Mouse (Mus musculus): ENCODE measurements around the gene Nudt16l1. TPM values are rescaled to one million over a fixed set of nuclear protein-coding genes. Genes with fewer than 3 reads are reported as not detected.

The Nudt16l1 gene
- polyA plus RNA-seq, 1 experiment from 2014 or later, result 77.7 TPM

GRCm38 (mm10) chr16:4920556-4920955, 18.0 kb upstream of the Nudt16l1 start:
- H3K4me1 ChIP-seq (replicated peaks; ENCODE audit: control insufficient read depth, insufficient read depth, low read length), result no peaks in the 10 kb centered on the region
- peaks cover 73% of the 10 kb centered on the region for H3K36me3 ChIP-seq (ENCODE audit: control insufficient read depth, insufficient read depth)
- H3K4me3 ChIP-seq (ENCODE audit: low read depth, low read length), result no peak overlapping the region
- no peak for ATAC-seq
- no peaks in the 10 kb centered on the region for H3K27me3 ChIP-seq (replicated peaks; ENCODE audit: control insufficient read depth, insufficient read depth, low read length)
- no peak overlapping the region for H3K4me2 ChIP-seq (replicated peaks; ENCODE audit: low read depth)
- 71% methylated on average over 4 of the region's 4 CpGs for WGBS
- no peak overlapping the region for H3K27ac ChIP-seq (ENCODE audit: low read depth, low read length)
- no peak for TF ChIP-seq CTCF (IDR thresholded peaks at IDR 0.05; ENCODE audit: low read depth)
- H3K9me3 ChIP-seq (ENCODE audit: control insufficient read depth), result no peaks in the 10 kb centered on the region
- no peak overlapping the region for H3K9ac ChIP-seq (ENCODE audit: low read depth, low read length)

- Histone ChIP-seq H3K4me3 (ENCODE audit: low read depth, low read length) (no peak overlapping the region), H3K27me3 (replicated peaks; ENCODE audit: control insufficient read depth, insufficient read depth, low read length) (no peaks in the 10 kb centered on the region), H3K4me2 (replicated peaks; ENCODE audit: low read depth) (no peak overlapping the region), H3K4me1 (replicated peaks; ENCODE audit: control insufficient read depth, insufficient read depth, low read length) (no peaks in the 10 kb centered on the region), H3K36me3 (ENCODE audit: control insufficient read depth, insufficient read depth) (peaks cover 79% of the 10 kb centered on the region), H3K27ac (ENCODE audit: low read depth, low read length) (no peak overlapping the region), H3K9ac (ENCODE audit: low read depth, low read length) (no peak overlapping the region), H3K9me3 (ENCODE audit: control insufficient read depth) (no peaks in the 10 kb centered on the region)
- TF ChIP-seq CTCF (IDR thresholded peaks at IDR 0.05; ENCODE audit: low read depth), result no peak
- ATAC-seq, result no peak
- 95% methylated on average over 6 of the region's 6 CpGs for WGBS
Measured at GRCm38 (mm10) chr16:4922481-4922880, 16.1 kb upstream of the Nudt16l1 start.

DNA sequence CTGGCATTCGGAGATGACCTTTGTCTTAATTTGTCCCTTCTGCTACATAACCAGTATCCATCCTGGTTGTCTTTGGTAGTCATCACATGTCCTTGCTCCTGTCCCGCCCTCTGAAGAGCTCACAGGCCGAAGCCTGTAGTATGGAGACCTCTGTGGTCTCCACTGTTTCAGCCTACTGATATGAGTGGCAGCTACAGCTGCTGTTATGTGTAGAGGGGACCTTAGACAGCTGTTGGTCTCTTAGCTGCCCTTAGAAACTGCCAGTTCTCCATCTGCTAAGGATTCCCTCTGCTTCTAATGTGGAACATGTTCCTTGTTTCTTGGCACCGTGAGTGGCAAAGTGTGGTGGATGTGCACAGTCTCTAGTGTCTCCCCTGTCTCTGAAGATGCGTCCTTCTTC, 14.6 kb upstream of the Nudt16l1 start:
- no peaks in the 10 kb centered on the region for H3K9me3 ChIP-seq (ENCODE audit: control insufficient read depth)
- no peaks in the 10 kb centered on the region for H3K4me1 ChIP-seq (replicated peaks; ENCODE audit: control insufficient read depth, insufficient read depth, low read length)
- no peak overlapping the region for H3K4me2 ChIP-seq (replicated peaks; ENCODE audit: low read depth)
- H3K27me3 ChIP-seq (replicated peaks; ENCODE audit: control insufficient read depth, insufficient read depth, low read length), result no peaks in the 10 kb centered on the region
- no peak for TF ChIP-seq CTCF (IDR thresholded peaks at IDR 0.05; ENCODE audit: low read depth)
- no peak overlapping the region for H3K9ac ChIP-seq (ENCODE audit: low read depth, low read length)
- peaks cover 92% of the 10 kb centered on the region for H3K36me3 ChIP-seq (ENCODE audit: control insufficient read depth, insufficient read depth)
- WGBS, result 90% methylated on average over 5 of the region's 5 CpGs
- H3K27ac ChIP-seq (ENCODE audit: low read depth, low read length), result no peak overlapping the region
- no peak overlapping the region for H3K4me3 ChIP-seq (ENCODE audit: low read depth, low read length)
- ATAC-seq, result no peak

DNA sequence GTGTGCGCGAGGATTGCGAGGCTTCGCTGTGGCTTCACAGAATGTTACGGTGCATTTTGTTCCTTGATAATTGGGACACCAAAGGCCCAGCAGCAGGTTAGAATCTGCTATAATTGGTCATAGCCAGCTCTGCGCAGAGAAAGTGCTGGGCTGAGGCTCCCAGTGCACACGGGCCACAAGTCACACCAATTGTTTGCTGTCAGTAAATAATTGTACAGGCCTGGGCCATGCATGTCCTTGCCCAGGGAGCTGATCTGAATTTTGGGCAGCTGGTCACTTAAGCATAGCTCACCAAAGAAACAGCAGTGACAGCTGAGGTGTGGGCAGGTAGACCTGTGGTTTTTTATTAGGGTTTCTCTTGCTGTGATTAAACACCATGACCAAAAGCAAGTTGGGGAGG, 10.6 kb upstream of the Nudt16l1 start:
- Histone ChIP-seq H3K36me3 (ENCODE audit: control insufficient read depth, insufficient read depth) (peaks cover 93% of the 10 kb centered on the region), H3K4me2 (replicated peaks; ENCODE audit: low read depth) (no peak overlapping the region), H3K27me3 (replicated peaks; ENCODE audit: control insufficient read depth, insufficient read depth, low read length) (no peaks in the 10 kb centered on the region), H3K4me3 (ENCODE audit: low read depth, low read length) (no peak overlapping the region), H3K9ac (ENCODE audit: low read depth, low read length) (no peak overlapping the region), H3K9me3 (ENCODE audit: control insufficient read depth) (no peaks in the 10 kb centered on the region), H3K4me1 (replicated peaks; ENCODE audit: control insufficient read depth, insufficient read depth, low read length) (0 out of 2 replicates have a peak, but pooled peaks cover 2% of the 10 kb centered on the region), H3K27ac (ENCODE audit: low read depth, low read length) (no peak overlapping the region)
- no peak for ATAC-seq
- no peak for TF ChIP-seq CTCF (IDR thresholded peaks at IDR 0.05; ENCODE audit: low read depth)
- 86% methylated on average over 7 of the region's 7 CpGs for WGBS

- H3K4me2 ChIP-seq (replicated peaks; ENCODE audit: low read depth), result no peak overlapping the region
- H3K27me3 ChIP-seq (replicated peaks; ENCODE audit: control insufficient read depth, insufficient read depth, low read length), result no peaks in the 10 kb centered on the region
- 0 out of 2 replicates have a peak, but pooled peaks cover 2% of the 10 kb centered on the region for H3K4me1 ChIP-seq (replicated peaks; ENCODE audit: control insufficient read depth, insufficient read depth, low read length)
- no peak for ATAC-seq
- no peak overlapping the region for H3K9ac ChIP-seq (ENCODE audit: low read depth, low read length)
- H3K27ac ChIP-seq (ENCODE audit: low read depth, low read length), result no peak overlapping the region
- no peaks in the 10 kb centered on the region for H3K9me3 ChIP-seq (ENCODE audit: control insufficient read depth)
- no peak for TF ChIP-seq CTCF (IDR thresholded peaks at IDR 0.05; ENCODE audit: low read depth)
- WGBS, result 67% methylated on average over 2 of the region's 2 CpGs
- peaks cover 91% of the 10 kb centered on the region for H3K36me3 ChIP-seq (ENCODE audit: control insufficient read depth, insufficient read depth)
- H3K4me3 ChIP-seq (ENCODE audit: low read depth, low read length), result no peak overlapping the region
Measured at GRCm38 (mm10) chr16:4928474-4928873, 10.1 kb upstream of the Nudt16l1 start.

DNA sequence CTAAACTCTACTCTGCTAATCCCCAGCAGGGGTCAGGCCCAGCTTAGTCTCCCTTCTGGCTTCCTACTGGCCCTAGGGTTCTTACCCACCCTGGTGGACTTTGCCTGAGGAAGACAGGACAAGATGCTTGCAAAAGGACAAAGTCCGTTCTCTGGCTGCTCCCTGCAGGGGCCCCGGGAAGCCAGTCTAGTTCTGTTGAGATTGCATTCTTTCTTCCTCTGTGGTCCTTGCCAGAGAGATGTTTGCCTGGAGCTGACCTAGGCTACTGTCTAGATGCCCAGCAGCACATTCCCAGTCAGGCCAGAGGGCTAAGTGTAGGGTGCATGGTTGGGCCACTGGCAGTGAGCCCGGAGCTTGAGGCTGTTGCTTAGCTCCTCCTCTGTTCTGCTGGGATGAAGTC, 6.1 kb upstream of the Nudt16l1 start:
- WGBS, result 46% methylated on average over 3 of the region's 3 CpGs
- Histone ChIP-seq H3K4me3 (ENCODE audit: low read depth, low read length) (no peak overlapping the region), H3K9ac (ENCODE audit: low read depth, low read length) (no peak overlapping the region), H3K9me3 (ENCODE audit: control insufficient read depth) (no peaks in the 10 kb centered on the region), H3K27me3 (replicated peaks; ENCODE audit: control insufficient read depth, insufficient read depth, low read length) (no peaks in the 10 kb centered on the region), H3K4me1 (replicated peaks; ENCODE audit: control insufficient read depth, insufficient read depth, low read length) (0 out of 2 replicates have a peak, but pooled peaks cover 2% of the 10 kb centered on the region), H3K27ac (ENCODE audit: low read depth, low read length) (peak overlapping the region; percentile 41), H3K36me3 (ENCODE audit: control insufficient read depth, insufficient read depth) (peaks cover 90% of the 10 kb centered on the region), H3K4me2 (replicated peaks; ENCODE audit: low read depth) (0 out of 2 replicates have a peak overlapping the region, but pooled peaks have one; percentile 7)
- TF ChIP-seq CTCF (IDR thresholded peaks at IDR 0.05; ENCODE audit: low read depth), result peak; percentile 62
- peak; percentile 74 for ATAC-seq

- no peaks in the 10 kb centered on the region for H3K27me3 ChIP-seq (replicated peaks; ENCODE audit: control insufficient read depth, insufficient read depth, low read length)
- 98% methylated on average over 31 of the region's 31 CpGs for WGBS
- no peak for TF ChIP-seq CTCF (IDR thresholded peaks at IDR 0.05; ENCODE audit: low read depth)
- H3K36me3 ChIP-seq (ENCODE audit: control insufficient read depth, insufficient read depth), result peaks cover 72% of the 10 kb centered on the region
- H3K4me3 ChIP-seq (ENCODE audit: low read depth, low read length), result no peak overlapping the region
- H3K4me2 ChIP-seq (replicated peaks; ENCODE audit: low read depth), result no peak overlapping the region
- no peaks in the 10 kb centered on the region for H3K9me3 ChIP-seq (ENCODE audit: control insufficient read depth)
- no peak for ATAC-seq
- peaks cover 2% of the 10 kb centered on the region for H3K4me1 ChIP-seq (replicated peaks; ENCODE audit: control insufficient read depth, insufficient read depth, low read length)
- H3K9ac ChIP-seq (ENCODE audit: low read depth, low read length), result no peak overlapping the region
- no peak overlapping the region for H3K27ac ChIP-seq (ENCODE audit: low read depth, low read length)
Measured at GRCm38 (mm10) chr16:4935430-4935829, 3.1 kb upstream of the Nudt16l1 start.

All from intestine, postnatal 0 days (tissue).